Mouse (Mus musculus) heart, adult 11 months (tissue): ENCODE results near the gene Fgfr2.

Source experiments
- DNase-seq: peaks from one replicate; pipeline ENCODE4 v3.0.0; 2022

The Fgfr2 gene

GRCm38 (mm10) chr7:132597251-132598041 lies 525.7 kb downstream of the Fgfr2 start:
- no peak for DNase-seq

GRCm38 (mm10) chr7:132596557-132597250 lies 526.4 kb downstream of the Fgfr2 start:
- no peak for DNase-seq

- no peak for DNase-seq
Observed at GRCm38 (mm10) chr7:132595787-132596186, 527.4 kb downstream of the Fgfr2 start.

DNA sequence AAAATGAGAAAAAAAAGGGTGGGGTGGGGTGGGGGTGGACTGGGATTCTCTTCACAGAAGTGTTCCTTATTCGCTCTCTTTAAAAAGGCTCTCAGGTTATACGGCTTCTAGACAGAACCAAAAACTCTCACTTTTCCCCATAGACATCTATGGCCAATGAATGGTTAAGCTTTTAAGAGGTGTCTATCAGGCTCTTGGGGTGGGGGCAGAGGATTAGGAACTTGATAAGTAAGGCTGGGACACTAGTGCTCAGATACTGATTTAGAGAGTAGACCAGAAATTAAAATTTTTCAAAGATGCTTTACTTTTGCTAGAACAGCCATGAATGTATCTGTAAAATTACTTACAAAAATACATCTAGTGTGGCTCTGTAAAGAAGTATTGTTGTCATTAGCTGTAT lies 528.8 kb downstream of the Fgfr2 start:
- no peak for DNase-seq

- DNase-seq: no peak
Observed at GRCm38 (mm10) chr7:132593762-132594161, 529.4 kb downstream of the Fgfr2 start.

GRCm38 (mm10) chr7:132589610-132590009 lies 533.5 kb downstream of the Fgfr2 start:
- DNase-seq: no peak

GRCm38 (mm10) chr7:132587167-132587566 lies 536.0 kb downstream of the Fgfr2 start:
- DNase-seq: no peak

DNA sequence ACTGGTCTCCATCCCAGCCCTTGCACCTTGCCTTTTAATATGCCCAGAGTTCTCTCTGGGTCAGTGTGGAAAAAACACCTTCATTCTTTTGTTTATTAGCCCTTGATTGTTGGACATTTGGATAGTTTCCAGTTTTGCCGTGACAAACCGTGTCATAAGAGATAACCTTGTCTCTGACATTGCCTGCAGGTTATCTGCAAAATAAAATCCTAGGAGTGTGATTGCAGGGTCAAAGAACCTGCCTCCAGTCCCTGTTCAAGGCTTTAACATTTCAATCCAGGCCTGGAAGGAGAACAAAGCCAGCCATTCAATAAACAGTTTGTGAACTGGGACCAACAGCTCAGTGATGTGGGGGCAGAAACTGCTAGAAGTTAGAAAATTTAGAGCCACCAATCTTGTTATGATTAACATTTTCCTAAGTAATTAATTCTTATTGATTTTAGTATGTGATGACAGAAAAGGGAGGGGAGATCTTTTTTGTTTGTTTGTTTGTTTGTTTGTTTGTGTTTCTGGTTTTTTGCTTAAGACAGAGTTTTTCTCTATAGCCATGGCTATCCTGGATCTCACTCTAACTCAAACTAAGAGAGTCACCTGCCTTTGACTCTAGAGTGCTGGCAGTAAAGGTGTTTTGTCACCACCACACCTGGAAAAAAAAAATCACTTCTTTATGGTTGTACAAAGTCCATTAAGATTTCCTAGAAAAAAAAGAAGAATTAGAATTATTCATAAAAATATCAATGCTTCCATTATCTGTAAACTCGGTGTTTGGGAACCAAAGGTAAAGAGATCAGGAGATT lies 537.3 kb downstream of the Fgfr2 start:
- no peak for DNase-seq

DNA sequence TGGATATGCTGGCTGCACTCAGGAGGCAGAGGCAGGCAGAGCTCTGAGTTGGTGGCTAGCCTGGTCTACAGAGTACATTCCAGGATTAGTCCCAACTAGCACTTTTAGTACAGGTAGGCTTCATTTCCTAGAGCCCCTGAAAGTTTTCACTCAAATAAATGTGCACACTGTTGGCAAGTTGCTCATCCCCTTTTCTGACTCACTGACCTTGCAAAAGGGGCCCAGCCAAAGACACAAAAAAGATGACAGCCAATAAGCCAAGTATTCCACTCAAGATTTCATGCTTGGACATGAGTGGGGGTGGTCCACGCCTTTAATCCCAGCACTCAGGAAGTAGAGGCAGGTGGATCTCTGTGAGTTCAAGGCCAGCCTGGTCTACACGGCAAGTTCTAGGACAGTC lies 541.7 kb downstream of the Fgfr2 start:
- no peak for DNase-seq

GRCm38 (mm10) chr7:132580511-132580910 lies 542.6 kb downstream of the Fgfr2 start:
- DNase-seq: no peak

- DNase-seq: no peak
Observed at GRCm38 (mm10) chr7:132576891-132577290, 546.3 kb downstream of the Fgfr2 start.

- peak; percentile 100 for DNase-seq
Observed at GRCm38 (mm10) chr7:132576116-132576650, 547.0 kb downstream of the Fgfr2 start, which contains the start of gene Oat. TSS of gene Oat (minus strand) at chr7:132576398.

DNA sequence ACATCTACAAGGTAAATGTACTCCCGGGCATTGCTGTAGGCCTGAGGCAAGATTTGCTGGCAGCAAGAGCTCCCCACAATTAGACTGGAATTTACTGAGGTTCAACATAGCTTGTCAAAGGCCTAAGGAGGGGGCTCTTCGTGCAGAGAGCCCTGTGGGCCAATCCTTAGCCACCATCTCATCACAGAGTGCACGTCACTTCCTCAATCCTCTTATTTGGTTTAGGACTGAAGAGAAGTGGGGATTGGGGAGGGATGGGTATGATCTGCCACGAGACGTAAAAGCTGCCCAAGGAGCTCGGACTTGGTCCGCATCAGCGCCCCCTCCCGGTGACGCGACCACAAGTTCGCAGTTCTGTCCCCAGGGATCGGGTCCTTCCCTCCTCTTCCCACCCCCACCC lies 547.5 kb downstream of the Fgfr2 start:
- peak; percentile 99 for DNase-seq

DNA sequence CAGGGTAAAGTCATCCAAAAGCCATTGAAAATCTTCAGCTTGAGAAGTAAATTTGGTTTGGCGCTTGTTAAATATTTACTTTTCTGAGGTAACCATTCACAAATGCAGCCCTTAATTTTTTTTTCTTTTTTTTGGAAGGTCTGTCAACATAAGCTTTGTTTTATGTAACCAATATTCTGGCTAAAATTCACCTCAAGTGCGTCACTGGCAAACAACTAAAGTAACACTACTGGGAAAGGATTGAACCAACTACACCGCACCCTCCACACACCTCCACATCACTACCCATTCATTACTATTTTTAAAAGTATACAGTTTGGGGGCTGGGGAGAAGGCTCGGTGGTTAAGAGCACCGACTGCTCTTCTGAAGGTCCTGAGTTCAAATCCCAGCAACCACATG lies 548.5 kb downstream of the Fgfr2 start:
- DNase-seq: no peak

DNA sequence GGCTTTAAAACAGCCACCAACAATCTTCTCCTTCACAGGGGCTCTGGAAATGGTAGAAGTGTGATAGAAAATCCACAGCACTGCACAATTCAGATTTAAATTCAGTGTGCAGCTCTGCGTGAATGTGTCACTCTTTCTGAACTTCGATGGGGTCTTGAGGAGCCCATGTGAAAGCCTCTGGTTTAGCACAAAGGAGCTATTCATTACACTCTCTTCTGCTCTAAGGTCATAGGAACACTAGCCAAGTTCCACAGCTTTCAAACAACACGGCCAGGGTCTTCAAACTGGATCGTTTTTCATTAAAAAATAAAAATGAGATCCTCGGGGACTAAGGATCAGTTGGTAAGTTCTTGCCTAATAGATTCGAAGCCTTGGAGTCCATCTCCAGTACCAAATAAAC lies 549.9 kb downstream of the Fgfr2 start:
- peak; percentile 80 for DNase-seq

- DNase-seq: no peak
Observed at GRCm38 (mm10) chr7:132572738-132573137, 550.4 kb downstream of the Fgfr2 start.

DNA sequence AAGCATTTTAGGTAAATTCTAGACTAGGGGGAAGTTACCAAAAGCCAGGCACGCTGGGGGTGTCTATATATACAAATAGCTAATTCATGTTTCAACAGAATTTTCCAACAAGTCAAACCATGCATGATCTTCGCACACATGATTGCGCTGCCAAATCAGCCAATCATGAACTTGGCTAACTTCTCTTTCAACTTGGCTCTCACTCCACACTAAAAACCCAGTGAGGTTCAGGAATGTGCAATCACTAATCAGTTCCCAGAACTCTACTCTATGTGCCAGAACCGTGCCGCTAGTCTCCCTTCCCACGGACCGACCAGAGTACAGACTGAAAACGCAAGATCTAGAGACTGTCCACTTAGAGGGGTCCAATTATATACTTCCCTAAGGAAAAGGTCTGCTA lies 551.7 kb downstream of the Fgfr2 start:
- DNase-seq: no peak

DNA sequence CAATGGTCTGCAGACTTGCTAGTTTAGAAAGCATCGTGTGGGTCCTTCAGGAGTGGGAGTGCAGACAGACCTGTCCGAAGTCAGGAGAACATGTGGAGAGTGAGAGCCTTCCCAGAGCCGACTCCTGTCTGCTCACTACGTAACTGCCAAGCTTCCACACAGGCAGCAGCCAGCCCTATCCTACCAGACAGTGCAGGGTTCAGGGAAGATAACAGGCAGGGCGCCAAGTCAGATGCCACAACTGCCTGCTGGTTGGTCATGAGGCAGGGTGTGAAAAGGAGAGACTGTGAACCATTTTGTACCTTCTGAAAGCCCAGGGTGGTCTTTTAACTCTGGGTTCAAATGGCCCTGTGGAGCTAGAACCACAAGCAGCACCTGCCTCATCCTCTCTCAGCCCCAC lies 553.1 kb downstream of the Fgfr2 start:
- peak; percentile 97 for DNase-seq

- peak; percentile 97 for DNase-seq
Observed at GRCm38 (mm10) chr7:132568817-132569216, 554.3 kb downstream of the Fgfr2 start.

- DNase-seq: no peak
Observed at GRCm38 (mm10) chr7:132565831-132566230, 557.3 kb downstream of the Fgfr2 start.

GRCm38 (mm10) chr7:132559138-132559766 lies 563.9 kb downstream of the Fgfr2 start:
- peak; percentile 94 for DNase-seq

- no peak for DNase-seq
Observed at GRCm38 (mm10) chr7:132558141-132558736, 564.9 kb downstream of the Fgfr2 start.
